In the genomic region with DNA sequence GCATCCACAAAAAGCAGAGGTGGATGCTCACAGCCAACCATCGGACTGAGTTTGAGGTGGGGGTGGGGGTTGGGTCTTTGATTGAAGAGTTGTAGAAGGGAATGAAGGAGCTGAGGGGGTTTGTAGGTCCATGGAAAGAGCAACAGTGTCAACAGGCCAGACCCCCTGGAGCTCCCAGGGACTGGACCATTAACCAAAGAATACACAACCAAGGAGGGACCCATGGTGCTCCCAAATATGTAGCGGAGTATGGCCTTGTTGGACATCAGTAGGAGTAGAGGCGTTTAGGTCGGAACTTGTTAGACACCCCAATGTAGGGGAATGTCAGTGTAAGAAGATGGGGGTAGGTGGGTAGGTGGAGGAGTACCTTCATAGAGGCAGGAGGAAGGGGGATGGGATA, we compare ENCODE assay signal across 32 mouse cellular contexts.
"Had no signal": no experiment of that assay in that cellular context is flagged by ENCODE, and none has a peak within 500 bp of the region (broad histone marks: within the 10 kb centered on the region; RNA-seq: fewer than 3 reads in every experiment).

No protein-coding gene starts in this region.

- ATAC-seq: liver, embryonic 12.5 days; liver, postnatal 0 days; lung, postnatal 0 days; midbrain, embryonic 13.5 days; midbrain, embryonic 15.5 days; midbrain, embryonic 16.5 days had no signal

- H3K4me2 ChIP-seq: limb, embryonic 12.5 days; limb, embryonic 13.5 days; limb, embryonic 15.5 days; liver, embryonic 11.5 days; liver, embryonic 12.5 days; liver, embryonic 13.5 days; liver, embryonic 15.5 days; lung, embryonic 14.5 days; lung, embryonic 15.5 days; midbrain, embryonic 11.5 days; midbrain, embryonic 12.5 days; midbrain, embryonic 13.5 days; midbrain, embryonic 15.5 days; neural tube, embryonic 12.5 days had no signal

- H3K9me3 ChIP-seq: limb, embryonic 10.5 days; limb, embryonic 12.5 days; limb, embryonic 13.5 days; limb, embryonic 15.5 days; liver, embryonic 12.5 days; liver, embryonic 13.5 days; liver, embryonic 15.5 days; lung, embryonic 15.5 days; megakaryocyte, embryonic 14.5 days; midbrain, embryonic 10.5 days; midbrain, embryonic 12.5 days; midbrain, embryonic 13.5 days; midbrain, embryonic 15.5 days; neural tube, embryonic 12.5 days had no signal

- H3K27me3 ChIP-seq: limb, embryonic 12.5 days; limb, embryonic 13.5 days; limb, embryonic 15.5 days; liver, embryonic 12.5 days; liver, embryonic 13.5 days; liver, embryonic 15.5 days; lung, embryonic 15.5 days; megakaryocyte, embryonic 14.5 days; midbrain, embryonic 12.5 days; midbrain, embryonic 13.5 days; midbrain, embryonic 15.5 days; neural tube, embryonic 12.5 days had no signal

- DNase-seq: left cerebral cortex, postnatal 4 days; liver; liver, embryonic 13.5 days; liver, postnatal 0 days; lung, adult 18-20 months; lung, adult 2 months; lung, embryonic 14.5 days; lung, postnatal 10 days; lung, postnatal 14 days; lung, postnatal 36 days; lung, postnatal 4 days; midbrain, embryonic 14.5 days had no signal

- H3K27ac ChIP-seq: limb, embryonic 10.5 days; limb, embryonic 12.5 days; limb, embryonic 13.5 days; limb, embryonic 15.5 days; liver, embryonic 12.5 days; liver, embryonic 13.5 days; liver, embryonic 14.5 days; liver, embryonic 15.5 days; lung, embryonic 15.5 days; macrophage; midbrain, embryonic 10.5 days; midbrain, embryonic 12.5 days; midbrain, embryonic 13.5 days; midbrain, embryonic 15.5 days; neural tube, embryonic 12.5 days had no signal

- H3K36me3 ChIP-seq: limb, embryonic 10.5 days; limb, embryonic 12.5 days; limb, embryonic 13.5 days; limb, embryonic 15.5 days; liver, embryonic 12.5 days; liver, embryonic 13.5 days; liver, embryonic 15.5 days; lung, embryonic 15.5 days; midbrain, embryonic 10.5 days; midbrain, embryonic 12.5 days; midbrain, embryonic 13.5 days; midbrain, embryonic 15.5 days; neural tube, embryonic 12.5 days had no signal

- H3K9ac ChIP-seq: limb, embryonic 12.5 days; limb, embryonic 13.5 days; limb, embryonic 15.5 days; liver, embryonic 12.5 days; liver, embryonic 13.5 days; liver, embryonic 14.5 days; liver, embryonic 15.5 days; liver, postnatal 0 days; lung, embryonic 14.5 days; lung, embryonic 15.5 days; midbrain, embryonic 12.5 days; midbrain, embryonic 13.5 days; midbrain, embryonic 15.5 days; neural tube, embryonic 12.5 days had no signal

- H3K4me3 ChIP-seq: limb, embryonic 10.5 days; limb, embryonic 12.5 days; limb, embryonic 13.5 days; limb, embryonic 15.5 days; liver, embryonic 12.5 days; liver, embryonic 13.5 days; liver, embryonic 15.5 days; lung, embryonic 15.5 days; megakaryocyte, embryonic 14.5 days; midbrain, embryonic 10.5 days; midbrain, embryonic 12.5 days; midbrain, embryonic 13.5 days; midbrain, embryonic 15.5 days; myocyte; neural tube, embryonic 12.5 days had no signal

- H3K4me1 ChIP-seq: limb, embryonic 10.5 days; limb, embryonic 12.5 days; limb, embryonic 13.5 days; limb, embryonic 15.5 days; liver, embryonic 12.5 days; liver, embryonic 13.5 days; liver, embryonic 15.5 days; lung, embryonic 15.5 days; megakaryocyte, embryonic 14.5 days; midbrain, embryonic 10.5 days; midbrain, embryonic 12.5 days; midbrain, embryonic 13.5 days; midbrain, embryonic 15.5 days; neural tube, embryonic 12.5 days had no signal
